Mouse (Mus musculus): ENCODE measurements around the gene Gm20431. TPM values are rescaled to one million over a fixed set of nuclear protein-coding genes. Genes with fewer than 3 reads are reported as not detected.
A peak's percentile ranks its signal among the peaks of the same experiment; 100 is the strongest.

Gene Gm20431
- polyA plus RNA-seq, 1 experiment, result 15.3 TPM

GRCm38 (mm10) chr2:167634865-167635512 lies 26.3 kb downstream of the Gm20431 start:
- WGBS, result 50% methylated on average over 7 of the region's 7 CpGs
- TF ChIP-seq POLR2A (IDR thresholded peaks at IDR 0.05; ENCODE audit: control insufficient read depth, extremely low read depth, insufficient read depth, low read length, poor library complexity) (no peak), CTCF (IDR thresholded peaks at IDR 0.05; ENCODE audit: borderline replicate concordance, control insufficient read depth, extremely low read depth, insufficient read depth, low read length, poor library complexity) (no peak)
- Histone ChIP-seq H3K4me3 (ENCODE audit: control insufficient read depth, insufficient read depth, low read length) (no peak overlapping the region), H3K36me3 (ENCODE audit: control insufficient read depth, insufficient read depth, low read length) (no peaks in the 10 kb centered on the region), H3K27me3 (ENCODE audit: control insufficient read depth, insufficient read depth, low read length) (no peaks in the 10 kb centered on the region), H3K27ac (ENCODE audit: control insufficient read depth, insufficient read depth, low read length) (no peak overlapping the region), H3K4me1 (replicated peaks; ENCODE audit: control insufficient read depth, insufficient read depth, low read length) (peaks cover 28% of the 10 kb centered on the region)
- no peak for DNase-seq

GRCm38 (mm10) chr2:167634338-167634770 lies 26.9 kb downstream of the Gm20431 start:
- Histone ChIP-seq H3K4me1 (replicated peaks; ENCODE audit: control insufficient read depth, insufficient read depth, low read length) (peaks cover 33% of the 10 kb centered on the region), H3K4me3 (ENCODE audit: control insufficient read depth, insufficient read depth, low read length) (no peak overlapping the region), H3K36me3 (ENCODE audit: control insufficient read depth, insufficient read depth, low read length) (no peaks in the 10 kb centered on the region), H3K27ac (ENCODE audit: control insufficient read depth, insufficient read depth, low read length) (peak overlapping the region; percentile 58; the same call in 1 of the 2 replicates), H3K27me3 (ENCODE audit: control insufficient read depth, insufficient read depth, low read length) (no peaks in the 10 kb centered on the region)
- WGBS, result 1% methylated on average over 15 of the region's 15 CpGs
- no peak for TF ChIP-seq CTCF (IDR thresholded peaks at IDR 0.05; ENCODE audit: borderline replicate concordance, control insufficient read depth, extremely low read depth, insufficient read depth, low read length, poor library complexity)
- peak; percentile 33; the same call in 1 of the 2 replicates for TF ChIP-seq POLR2A (IDR thresholded peaks at IDR 0.05; ENCODE audit: control insufficient read depth, extremely low read depth, insufficient read depth, low read length, poor library complexity)
- peak; percentile 92 for DNase-seq

- peak overlapping the region; percentile 59; the same call in 1 of the 2 replicates for H3K27ac ChIP-seq (ENCODE audit: control insufficient read depth, insufficient read depth, low read length)
- no peak for TF ChIP-seq POLR2A (IDR thresholded peaks at IDR 0.05; ENCODE audit: control insufficient read depth, extremely low read depth, insufficient read depth, low read length, poor library complexity)
- TF ChIP-seq CTCF (IDR thresholded peaks at IDR 0.05; ENCODE audit: borderline replicate concordance, control insufficient read depth, extremely low read depth, insufficient read depth, low read length, poor library complexity), result no peak
Observed at GRCm38 (mm10) chr2:167633537-167633872, 27.8 kb downstream of the Gm20431 start.

GRCm38 (mm10) chr2:167632731-167633536 lies 28.4 kb downstream of the Gm20431 start:
- no peak for DNase-seq
- no peaks in the 10 kb centered on the region for H3K36me3 ChIP-seq (ENCODE audit: control insufficient read depth, insufficient read depth, low read length)
- H3K27me3 ChIP-seq (ENCODE audit: control insufficient read depth, insufficient read depth, low read length), result no peaks in the 10 kb centered on the region
- no peak for TF ChIP-seq CTCF (IDR thresholded peaks at IDR 0.05; ENCODE audit: borderline replicate concordance, control insufficient read depth, extremely low read depth, insufficient read depth, low read length, poor library complexity)
- no peak for TF ChIP-seq POLR2A (IDR thresholded peaks at IDR 0.05; ENCODE audit: control insufficient read depth, extremely low read depth, insufficient read depth, low read length, poor library complexity)
- WGBS, result 66% methylated on average over 12 of the region's 12 CpGs
- peaks cover 33% of the 10 kb centered on the region for H3K4me1 ChIP-seq (replicated peaks; ENCODE audit: control insufficient read depth, insufficient read depth, low read length)
- peak overlapping the region; percentile 45 for H3K4me3 ChIP-seq (ENCODE audit: control insufficient read depth, insufficient read depth, low read length)
- peak overlapping the region; percentile 95 for H3K27ac ChIP-seq (ENCODE audit: control insufficient read depth, insufficient read depth, low read length)

More at GRCm38 (mm10) chr2:167633537-167633872, 27.8 kb downstream of the Gm20431 start:
- Histone ChIP-seq H3K36me3 (ENCODE audit: control insufficient read depth, insufficient read depth, low read length) (no peaks in the 10 kb centered on the region), H3K4me1 (replicated peaks; ENCODE audit: control insufficient read depth, insufficient read depth, low read length) (peaks cover 33% of the 10 kb centered on the region), H3K4me3 (ENCODE audit: control insufficient read depth, insufficient read depth, low read length) (no peak overlapping the region), H3K27me3 (ENCODE audit: control insufficient read depth, insufficient read depth, low read length) (no peaks in the 10 kb centered on the region)
- no peak for DNase-seq
- 96% methylated on average over 6 of the region's 6 CpGs for WGBS

GRCm38 (mm10) chr2:167631591-167632448 lies 29.5 kb downstream of the Gm20431 start, which contains the start of gene Ube2v1:
Ube2v1 (minus strand) TSS chr2:167632095.
- H3K4me1 ChIP-seq (replicated peaks; ENCODE audit: control insufficient read depth, insufficient read depth, low read length), result peaks cover 33% of the 10 kb centered on the region
- WGBS, result under 1% methylated on average over 83 of the region's 87 CpGs
- DNase-seq, result peak; percentile 99
- H3K27me3 ChIP-seq (ENCODE audit: control insufficient read depth, insufficient read depth, low read length), result no peaks in the 10 kb centered on the region
- peak; percentile 74 for TF ChIP-seq POLR2A (IDR thresholded peaks at IDR 0.05; ENCODE audit: control insufficient read depth, extremely low read depth, insufficient read depth, low read length, poor library complexity)
- peak; percentile 40; the same call in 1 of the 2 replicates for TF ChIP-seq CTCF (IDR thresholded peaks at IDR 0.05; ENCODE audit: borderline replicate concordance, control insufficient read depth, extremely low read depth, insufficient read depth, low read length, poor library complexity)
- H3K4me3 ChIP-seq (ENCODE audit: control insufficient read depth, insufficient read depth, low read length), result peak within 1 kb of the TSS; percentile 79
- H3K27ac ChIP-seq (ENCODE audit: control insufficient read depth, insufficient read depth, low read length), result peak within 1 kb of the TSS; percentile 95
- no peaks in the 10 kb centered on the region for H3K36me3 ChIP-seq (ENCODE audit: control insufficient read depth, insufficient read depth, low read length)

- no peak overlapping the region for H3K27ac ChIP-seq (ENCODE audit: control insufficient read depth, insufficient read depth, low read length)
- H3K36me3 ChIP-seq (ENCODE audit: control insufficient read depth, insufficient read depth, low read length), result no peaks in the 10 kb centered on the region
- peak; percentile 48 for DNase-seq
- H3K4me3 ChIP-seq (ENCODE audit: control insufficient read depth, insufficient read depth, low read length), result peak overlapping the region; percentile 79
- no peaks in the 10 kb centered on the region for H3K27me3 ChIP-seq (ENCODE audit: control insufficient read depth, insufficient read depth, low read length)
- TF ChIP-seq POLR2A (IDR thresholded peaks at IDR 0.05; ENCODE audit: control insufficient read depth, extremely low read depth, insufficient read depth, low read length, poor library complexity) (no peak), CTCF (IDR thresholded peaks at IDR 0.05; ENCODE audit: borderline replicate concordance, control insufficient read depth, extremely low read depth, insufficient read depth, low read length, poor library complexity) (no peak)
- H3K4me1 ChIP-seq (replicated peaks; ENCODE audit: control insufficient read depth, insufficient read depth, low read length), result peaks cover 33% of the 10 kb centered on the region
- under 1% methylated on average over 31 of the region's 31 CpGs for WGBS
Observed at GRCm38 (mm10) chr2:167631181-167631590, 30.1 kb downstream of the Gm20431 start.

All from thymus, adult 2 months (tissue).